Mouse (Mus musculus) embryonic facial prominence, embryonic 12.5 days (tissue): Measurements from ENCODE around the gene 4931414P19Rik. TPM values are rescaled to one million over a fixed set of nuclear protein-coding genes. Genes with fewer than 3 reads are reported as not detected.

Experiments
- ATAC-seq: fragments of 200-750 bp; cut with Nextera tagmentation; 2 replicates; pipeline ENCODE4 v1.8.0; 2017; ENCODE audit not compliant: insufficient number of reproducible peaks, insufficient read depth, low FRiP score, low TSS enrichment
- H3K27ac ChIP-seq: fragments of 300-500 bp; sonication (generic); 2 replicates; pipeline ENCODE4 v1.5.1; 2016; ENCODE audit warnings: mild to moderate bottlenecking
- H3K27me3 ChIP-seq: fragments of 300-500 bp; sonication (generic); 2 replicates; pipeline ENCODE4 v1.6.1; 2016; ENCODE audit warnings: mild to moderate bottlenecking, moderate library complexity
- H3K36me3 ChIP-seq: fragments of 300-500 bp; sonication (generic); 2 replicates; pipeline ENCODE4 v1.6.1; 2016; ENCODE audit warnings: mild to moderate bottlenecking
- H3K4me1 ChIP-seq: fragments of 300-500 bp; sonication (generic); 2 replicates; pipeline ENCODE4 v1.6.1; 2016
- H3K4me2 ChIP-seq: fragments of 300-500 bp; sonication (generic); replicated peaks from 2 replicates; pipeline ENCODE4 v1.6.1; 2016; ENCODE audit warnings: mild to moderate bottlenecking, moderate library complexity
- H3K4me3 ChIP-seq: fragments of 300-500 bp; sonication (generic); 2 replicates; pipeline ENCODE4 v1.5.1; 2016; ENCODE audit warnings: mild to moderate bottlenecking
- H3K9ac ChIP-seq: fragments of 300-500 bp; sonication (generic); 2 replicates; pipeline ENCODE4 v1.6.1; 2016; ENCODE audit warnings: mild to moderate bottlenecking, moderate library complexity
- H3K9me3 ChIP-seq: fragments of 300-500 bp; sonication (generic); 2 replicates; pipeline ENCODE4 v1.6.1; 2016; ENCODE audit warnings: mild to moderate bottlenecking, moderate library complexity
- WGBS: fragments of 180-500 bp; shearing (Covaris S2); methylation state at CpG from one replicate; pipeline ENCODE4 v1.1.7; 2016; 5-methylcytosine and 5-hydroxymethylcytosine counted together
- polyA plus RNA-seq: library from polyadenylated mRNA; unstranded; fragments of >200 nt; fragmentation: Nextera tagmentation; extraction: Ambion mirVana; gene quantifications from 2 replicates; pipeline ENCODE4 v1.2.1, GENCODE M21; 2016

The 4931414P19Rik gene
- polyA plus RNA-seq, 1 experiment from 2014 or later = 10.1 TPM

DNA sequence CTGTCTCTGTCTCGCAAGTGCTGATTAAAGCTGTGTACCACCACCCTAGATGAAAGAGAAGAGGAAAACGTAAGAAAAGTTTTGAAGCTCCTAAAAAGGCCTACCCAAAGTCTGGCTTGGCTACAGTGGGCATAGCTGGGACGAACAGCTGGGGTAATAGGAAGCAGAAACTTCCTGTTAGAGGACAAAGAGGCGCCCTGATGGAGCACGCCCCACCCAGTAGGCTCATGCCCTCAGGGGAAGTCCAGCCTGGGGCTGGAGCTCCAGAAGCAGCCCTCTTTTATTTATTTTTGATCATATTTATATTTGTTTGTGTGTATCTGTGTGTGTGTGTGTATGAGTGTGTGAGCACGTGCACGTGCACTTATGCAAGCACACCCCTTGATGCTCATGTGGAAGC is 26.2 kb downstream of the 4931414P19Rik start:
- H3K9ac ChIP-seq = no peak overlapping the region
- H3K9me3 ChIP-seq = no peaks in the 10 kb centered on the region
- H3K4me1 ChIP-seq = peaks cover 4% of the 10 kb centered on the region
- H3K27me3 ChIP-seq = no peaks in the 10 kb centered on the region
- no peak overlapping the region for H3K4me2 ChIP-seq
- no peak overlapping the region for H3K4me3 ChIP-seq
- H3K27ac ChIP-seq = no peak overlapping the region
- peaks cover 12% of the 10 kb centered on the region for H3K36me3 ChIP-seq
- no peak for ATAC-seq
- 76% methylated on average over 7 of the region's 7 CpGs for WGBS

GRCm38 (mm10) chr14:54578063-54578462 is 27.7 kb downstream of the 4931414P19Rik start:
- H3K9ac ChIP-seq = peak overlapping the region; percentile 99
- H3K27me3 ChIP-seq = no peaks in the 10 kb centered on the region
- H3K4me2 ChIP-seq = peak overlapping the region; percentile 66
- peak overlapping the region; percentile 95 for H3K4me3 ChIP-seq
- peaks cover 20% of the 10 kb centered on the region for H3K4me1 ChIP-seq
- no peaks in the 10 kb centered on the region for H3K9me3 ChIP-seq
- peak overlapping the region; percentile 96 for H3K27ac ChIP-seq
- peaks cover 12% of the 10 kb centered on the region for H3K36me3 ChIP-seq
- 0 out of 2 replicates have a peak, but pooled peaks have one; percentile 1 for ATAC-seq
- 2% methylated on average over 10 of the region's 10 CpGs for WGBS

- Histone ChIP-seq H3K9me3 (no peaks in the 10 kb centered on the region), H3K4me2 (peak within 1 kb of the TSS; percentile 66), H3K27me3 (no peaks in the 10 kb centered on the region), H3K4me1 (peaks cover 27% of the 10 kb centered on the region), H3K4me3 (peak within 1 kb of the TSS; percentile 95), H3K9ac (peak within 1 kb of the TSS; percentile 99), H3K36me3 (peaks cover 12% of the 10 kb centered on the region), H3K27ac (peak within 1 kb of the TSS; percentile 96)
- whole genome bisulfite sequencing = under 1% methylated on average over 66 of the region's 66 CpGs
- peak; percentile 54; the same call in 1 of the 2 replicates for ATAC-seq
Measured at GRCm38 (mm10) chr14:54577089-54577982, 28.5 kb downstream of the 4931414P19Rik start, which contains the start of gene Ajuba. Ajuba (minus strand) TSS chr14:54577558.

GRCm38 (mm10) chr14:54576241-54577088 is 29.3 kb downstream of the 4931414P19Rik start:
- no peak for ATAC-seq
- peak overlapping the region; percentile 99 for H3K9ac ChIP-seq
- H3K4me3 ChIP-seq = peak overlapping the region; percentile 95
- no peaks in the 10 kb centered on the region for H3K9me3 ChIP-seq
- H3K27me3 ChIP-seq = no peaks in the 10 kb centered on the region
- peaks cover 21% of the 10 kb centered on the region for H3K36me3 ChIP-seq
- H3K4me2 ChIP-seq = peak overlapping the region; percentile 66
- peak overlapping the region; percentile 96 for H3K27ac ChIP-seq
- WGBS = under 1% methylated on average over 82 of the region's 84 CpGs
- H3K4me1 ChIP-seq = peaks cover 34% of the 10 kb centered on the region

DNA sequence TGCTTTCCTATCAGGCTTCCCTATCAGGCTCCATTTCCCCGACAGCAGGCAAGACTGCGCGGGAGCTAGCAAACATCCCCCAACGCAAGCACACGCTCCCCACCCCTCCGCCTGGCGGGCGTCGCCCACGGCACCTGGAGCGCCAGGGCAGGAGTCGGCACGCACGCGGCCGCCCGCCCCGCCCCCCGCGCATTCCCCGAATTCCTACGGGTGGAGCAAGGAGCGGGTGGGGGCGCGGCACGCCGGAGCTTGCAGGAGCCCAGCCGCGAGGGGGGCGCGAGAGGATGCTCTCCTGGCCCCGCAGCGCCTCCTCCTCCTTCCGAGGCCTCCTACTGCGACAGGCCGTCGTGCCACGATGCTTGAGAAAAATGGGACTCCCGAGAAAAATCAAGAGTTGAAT is 30.2 kb downstream of the 4931414P19Rik start:
- peaks cover 34% of the 10 kb centered on the region for H3K4me1 ChIP-seq
- ATAC-seq = no peak
- 1% methylated on average over 39 of the region's 39 CpGs for WGBS
- peak overlapping the region; percentile 99 for H3K9ac ChIP-seq
- H3K4me3 ChIP-seq = peak overlapping the region; percentile 95
- H3K36me3 ChIP-seq = peaks cover 29% of the 10 kb centered on the region
- H3K27ac ChIP-seq = peak overlapping the region; percentile 69; the same call in 1 of the 2 replicates
- H3K9me3 ChIP-seq = no peaks in the 10 kb centered on the region
- peak overlapping the region; percentile 66 for H3K4me2 ChIP-seq
- H3K27me3 ChIP-seq = no peaks in the 10 kb centered on the region

- Histone ChIP-seq H3K4me3 (peak overlapping the region; percentile 95), H3K4me1 (peaks cover 37% of the 10 kb centered on the region), H3K36me3 (peaks cover 34% of the 10 kb centered on the region), H3K27ac (peak overlapping the region; percentile 69), H3K4me2 (peak overlapping the region; percentile 66), H3K27me3 (no peaks in the 10 kb centered on the region), H3K9me3 (no peaks in the 10 kb centered on the region), H3K9ac (peak overlapping the region; percentile 99)
- WGBS = 1% methylated on average over 8 of the region's 8 CpGs
- no peak for ATAC-seq
Measured at GRCm38 (mm10) chr14:54575031-54575430, 30.8 kb downstream of the 4931414P19Rik start.

- Histone ChIP-seq H3K27me3 (no peaks in the 10 kb centered on the region), H3K36me3 (peaks cover 42% of the 10 kb centered on the region), H3K27ac (peak overlapping the region; percentile 69), H3K4me1 (peaks cover 43% of the 10 kb centered on the region), H3K9ac (peak overlapping the region; percentile 99), H3K4me2 (peak overlapping the region; percentile 66), H3K9me3 (no peaks in the 10 kb centered on the region), H3K4me3 (peak overlapping the region; percentile 95)
- 10% methylated on average over 4 of the region's 4 CpGs for WGBS
- peak; percentile 13; the same call in 1 of the 2 replicates for ATAC-seq
Measured at GRCm38 (mm10) chr14:54574253-54574652, 31.5 kb downstream of the 4931414P19Rik start.

DNA sequence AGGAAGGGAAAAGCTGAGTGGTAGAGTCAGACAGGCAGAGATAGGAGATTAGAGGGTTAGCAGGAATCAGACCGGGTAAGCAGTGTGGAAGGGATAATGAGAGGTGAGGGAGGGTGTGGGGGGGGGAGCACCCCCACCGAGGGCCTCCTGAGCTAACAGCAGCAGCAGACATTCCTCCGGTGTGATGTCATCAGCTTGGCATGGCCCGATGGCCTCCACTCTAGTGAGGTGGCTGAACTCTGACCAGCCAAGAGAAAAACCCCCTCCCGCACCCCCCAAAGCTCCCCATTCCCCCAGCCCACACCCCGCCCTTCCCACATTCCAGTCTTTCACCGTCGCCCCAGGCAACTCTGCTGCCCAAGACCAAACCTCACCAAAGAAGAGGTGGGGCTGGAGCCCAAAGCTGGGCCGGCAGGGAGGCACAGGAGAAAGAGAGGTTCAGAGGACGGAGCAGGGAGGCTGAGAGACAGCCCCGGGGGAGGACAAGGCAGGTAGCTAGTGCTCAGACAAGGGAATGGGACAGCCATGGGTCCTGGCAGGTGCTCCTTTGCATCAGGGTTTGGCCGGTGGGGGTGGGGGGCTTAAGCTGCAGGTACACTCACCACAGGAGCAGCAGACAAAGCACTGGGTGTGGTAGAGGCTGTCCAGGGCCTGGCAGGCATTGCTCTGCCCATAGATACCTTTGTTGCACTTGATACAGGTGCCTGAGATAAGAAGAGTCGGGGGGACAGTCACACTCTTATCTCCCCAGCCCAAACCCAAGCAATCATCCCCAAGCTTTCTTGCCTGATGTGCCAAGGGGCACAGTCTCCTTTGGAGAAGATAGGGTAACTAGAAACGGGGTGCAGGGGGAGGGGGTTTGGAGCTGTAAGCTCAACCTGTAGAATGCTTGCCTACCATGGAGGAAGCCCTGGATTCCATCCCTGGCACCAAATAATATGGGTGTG is 32.7 kb downstream of the 4931414P19Rik start:
- 9% methylated on average over 12 of the region's 14 CpGs for WGBS
- peak overlapping the region; percentile 66 for H3K4me2 ChIP-seq

DNA sequence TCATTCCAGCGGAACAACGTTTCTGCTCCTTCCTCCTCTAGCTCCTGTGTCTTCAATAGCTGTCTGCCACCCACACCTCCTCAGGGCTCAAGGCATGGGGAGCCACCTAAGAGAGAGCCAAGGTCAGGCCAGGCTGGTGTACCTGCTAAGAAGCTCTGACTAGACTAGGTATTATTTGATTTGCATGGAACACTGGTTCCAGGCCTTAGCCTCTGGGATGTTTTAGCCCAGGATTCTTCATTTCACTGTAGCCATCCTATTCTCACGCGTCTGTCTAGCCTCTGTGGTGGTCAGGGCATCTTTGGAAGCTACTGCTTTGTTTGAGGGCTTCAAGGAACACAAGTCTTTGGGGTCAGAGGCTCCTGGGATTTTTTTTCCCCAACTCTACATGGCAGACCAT is 33.7 kb downstream of the 4931414P19Rik start:
- WGBS = 65% methylated on average over 4 of the region's 4 CpGs
- ATAC-seq = no peak
- Histone ChIP-seq H3K27ac (peak overlapping the region; percentile 78), H3K4me1 (peaks cover 43% of the 10 kb centered on the region), H3K4me3 (no peak overlapping the region), H3K4me2 (peak overlapping the region; percentile 66; the same call in 1 of the 2 replicates), H3K27me3 (no peaks in the 10 kb centered on the region), H3K9me3 (no peaks in the 10 kb centered on the region), H3K36me3 (peaks cover 63% of the 10 kb centered on the region), H3K9ac (no peak overlapping the region)

More for the DNA sequence above, 32.7 kb downstream of the 4931414P19Rik start:
- H3K9me3 ChIP-seq = no peaks in the 10 kb centered on the region
- peak overlapping the region; percentile 95 for H3K4me3 ChIP-seq
- peak overlapping the region; percentile 99 for H3K9ac ChIP-seq
- ATAC-seq = peak; percentile 12
- H3K27ac ChIP-seq = peak overlapping the region; percentile 78
- no peaks in the 10 kb centered on the region for H3K27me3 ChIP-seq
- H3K36me3 ChIP-seq = peaks cover 53% of the 10 kb centered on the region
- peaks cover 43% of the 10 kb centered on the region for H3K4me1 ChIP-seq

DNA sequence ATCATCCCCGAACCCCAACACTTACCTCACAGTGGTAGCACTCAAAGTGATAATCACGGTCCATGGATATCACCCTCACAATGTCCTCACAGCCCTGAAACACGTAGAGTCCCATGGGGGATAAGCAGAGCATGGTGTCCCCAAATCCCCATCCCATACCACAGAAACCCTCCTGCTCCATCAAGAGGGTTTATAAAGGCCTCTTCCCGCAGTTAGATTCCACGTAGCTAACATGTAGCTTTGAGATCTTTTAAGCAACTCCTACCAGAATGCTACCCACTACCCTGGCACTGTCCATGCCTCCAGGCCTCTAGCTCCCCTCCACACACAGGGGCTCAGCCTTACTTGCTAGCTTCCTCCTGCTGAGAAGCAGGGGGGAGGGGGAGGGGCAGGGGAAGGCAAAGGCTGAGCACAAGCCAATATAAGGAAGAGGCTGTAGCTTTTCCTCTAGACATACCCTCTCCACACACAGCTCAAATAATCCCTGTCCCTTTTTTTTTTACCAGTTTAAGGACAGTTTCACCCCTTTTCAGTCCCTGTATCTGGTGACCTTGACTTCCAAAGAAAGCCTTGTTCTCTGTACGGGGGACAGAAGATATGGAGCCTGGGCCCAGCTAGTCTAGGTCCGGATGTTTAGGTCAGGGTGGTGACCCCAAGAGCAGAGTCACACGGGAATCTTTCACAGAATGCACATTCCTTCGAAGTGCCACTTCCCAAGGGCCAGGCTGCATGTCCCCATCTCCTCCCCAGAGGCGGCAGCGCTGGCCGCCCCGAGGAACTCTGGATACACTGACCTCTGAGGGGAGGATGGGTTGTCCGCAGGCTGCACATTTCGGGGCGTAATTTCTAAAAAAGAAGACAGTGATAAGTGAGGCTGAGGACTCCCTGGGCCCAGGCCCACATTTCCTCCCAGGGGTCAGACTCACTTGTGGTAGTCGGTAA is 36.1 kb downstream of the 4931414P19Rik start:
- Histone ChIP-seq H3K27me3 (no peaks in the 10 kb centered on the region), H3K9ac (no peak overlapping the region), H3K4me2 (no peak overlapping the region), H3K4me3 (no peak overlapping the region), H3K4me1 (peaks cover 40% of the 10 kb centered on the region), H3K9me3 (no peaks in the 10 kb centered on the region), H3K27ac (no peak overlapping the region), H3K36me3 (peaks cover 72% of the 10 kb centered on the region)
- no peak for ATAC-seq
- 43% methylated on average over 17 of the region's 17 CpGs for WGBS
